Mouse (Mus musculus) hindbrain, embryonic 10.5 days (tissue): ENCODE measurements around the gene Rbms2. TPM values are rescaled to one million over a fixed set of nuclear protein-coding genes. Genes with fewer than 3 reads are reported as not detected.
"Not testable (repeated sequence)": the region's sequence is repeated elsewhere in the genome, so short reads cannot be mapped to it uniquely, and the experiment has no call there.

ENCODE experiments used
- DNase-seq: peaks from one replicate; pipeline ENCODE4 v3.0.0-alpha.2; 2017; ENCODE audit warnings: low spot score
- H3K27ac ChIP-seq: fragments of 300-500 bp; sonication (generic); 2 replicates; pipeline ENCODE4 v1.5.1; 2016; ENCODE audit warnings: mild to moderate bottlenecking, moderate library complexity
- H3K27me3 ChIP-seq: fragments of 300-500 bp; sonication (generic); 2 replicates; pipeline ENCODE4 v1.6.1; 2016; ENCODE audit warnings: mild to moderate bottlenecking; ENCODE audit not compliant: poor library complexity, insufficient read depth, severe bottlenecking
- H3K36me3 ChIP-seq: fragments of 300-500 bp; sonication (generic); 2 replicates; pipeline ENCODE4 v1.6.1; 2016; ENCODE audit warnings: mild to moderate bottlenecking, moderate library complexity
- H3K4me1 ChIP-seq: fragments of 300-500 bp; sonication (generic); replicated peaks from 2 replicates; pipeline ENCODE4 v1.6.1; 2016; ENCODE audit warnings: mild to moderate bottlenecking
- H3K4me3 ChIP-seq: fragments of 300-500 bp; sonication (generic); 2 replicates; pipeline ENCODE4 v1.5.1; 2016; ENCODE audit warnings: mild to moderate bottlenecking, moderate library complexity
- H3K9me3 ChIP-seq: fragments of 300-500 bp; sonication (generic); 2 replicates; pipeline ENCODE4 v1.6.1; 2016; ENCODE audit warnings: mild to moderate bottlenecking, moderate library complexity
- WGBS: fragments of 180-500 bp; shearing (Covaris S2); methylation state at CpG from one replicate; pipeline ENCODE4 v1.1.7; 2016; 5-methylcytosine and 5-hydroxymethylcytosine counted together
- polyA plus RNA-seq: library from polyadenylated mRNA; unstranded; fragments of >200 nt; fragmentation: Nextera tagmentation; extraction: Ambion mirVana; gene quantifications from 2 replicates; pipeline ENCODE4 v1.2.1, GENCODE M21; 2016

Gene Rbms2
- polyA plus RNA-seq, 1 experiment from 2014 or later = 25.7 TPM

DNA sequence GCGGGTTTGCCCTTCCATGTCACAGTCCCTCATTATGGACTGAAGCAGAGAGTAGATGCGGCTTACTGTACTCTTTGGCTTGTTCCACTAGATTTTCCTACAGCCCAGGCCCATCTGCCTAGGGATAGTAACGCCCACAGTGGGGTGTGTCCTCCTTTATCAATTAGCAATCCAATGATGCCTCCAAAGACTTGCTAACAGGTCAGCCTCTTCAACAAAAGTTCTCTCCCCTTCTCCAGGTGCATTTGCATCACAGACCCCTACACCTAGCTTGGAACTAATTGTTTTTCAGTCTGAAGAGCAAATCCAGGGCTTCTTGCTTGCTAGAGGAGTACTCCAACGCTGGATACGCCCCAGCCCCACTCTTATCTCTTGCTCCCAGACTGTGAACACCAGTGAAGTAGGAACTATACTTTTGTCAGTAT is 7.1 kb upstream of the Rbms2 start:
- Histone ChIP-seq H3K9me3 (no peaks in the 10 kb centered on the region), H3K4me3 (no peak overlapping the region), H3K27me3 (no peaks in the 10 kb centered on the region), H3K27ac (no peak overlapping the region), H3K4me1 (no peaks in the 10 kb centered on the region), H3K36me3 (no peaks in the 10 kb centered on the region)
- no peak for DNase-seq
- WGBS = 72% methylated on average over 5 of the region's 5 CpGs

DNA sequence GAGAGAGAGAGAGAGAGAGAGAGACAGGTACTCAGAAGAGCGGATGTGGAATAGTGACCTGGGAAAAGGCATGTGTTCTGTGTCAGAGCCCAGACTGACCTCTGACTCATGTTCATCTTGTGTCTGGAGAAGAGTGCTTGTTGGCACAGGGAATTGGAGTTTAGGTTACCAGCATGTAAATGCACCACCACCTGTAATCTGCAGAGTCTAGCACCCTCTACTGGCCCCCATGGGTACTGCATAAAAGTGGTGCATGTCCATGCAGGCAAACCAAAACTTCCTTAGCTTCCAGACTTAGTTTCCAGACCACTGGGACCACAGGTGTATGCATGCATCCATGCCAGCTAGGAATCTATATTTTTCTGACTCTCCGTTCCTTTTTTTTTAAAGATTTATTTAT is 5.9 kb upstream of the Rbms2 start:
- Histone ChIP-seq H3K4me1 (no peaks in the 10 kb centered on the region), H3K36me3 (no peaks in the 10 kb centered on the region), H3K4me3 (no peak overlapping the region), H3K27ac (no peak overlapping the region), H3K9me3 (no peaks in the 10 kb centered on the region), H3K27me3 (no peaks in the 10 kb centered on the region)
- DNase-seq = peak; percentile 88
- WGBS = 47% methylated on average over 2 of the region's 2 CpGs

DNA sequence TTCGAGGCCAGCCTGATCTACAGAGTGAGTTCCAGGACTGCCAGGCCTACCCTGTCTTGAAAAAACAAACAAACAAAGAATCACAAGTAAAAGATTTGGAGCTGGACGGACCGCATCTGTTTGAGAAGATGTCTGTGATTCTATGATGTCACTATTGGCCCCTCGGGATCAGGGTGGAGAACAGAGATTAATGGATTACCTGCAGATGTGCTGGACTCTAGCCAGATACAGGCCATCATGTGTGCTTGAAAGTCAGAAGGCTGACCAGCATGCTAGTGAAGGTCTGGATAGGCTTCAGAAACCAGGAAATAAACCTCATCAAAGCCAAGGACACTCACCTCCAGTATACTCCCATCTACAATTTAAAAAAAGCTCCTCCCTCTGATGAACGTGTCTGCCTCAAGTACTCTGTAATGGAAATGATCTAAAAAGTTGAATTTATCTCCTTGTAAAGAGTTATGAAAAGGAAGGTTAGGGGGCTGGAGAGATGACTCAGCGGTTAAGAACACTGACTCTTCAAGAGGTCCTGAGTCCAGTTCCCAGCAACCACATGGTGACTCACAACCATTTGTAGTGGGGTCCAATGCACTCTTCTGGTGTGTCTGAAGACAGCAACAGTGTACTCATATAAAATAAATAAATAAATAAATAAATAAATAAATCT is 5.3 kb upstream of the Rbms2 start:
- Histone ChIP-seq H3K4me1 (no peaks in the 10 kb centered on the region), H3K9me3 (no peaks in the 10 kb centered on the region), H3K27ac (no peak overlapping the region), H3K27me3 (no peaks in the 10 kb centered on the region), H3K36me3 (no peaks in the 10 kb centered on the region), H3K4me3 (no peak overlapping the region)
- 84% methylated on average over 6 of the region's 6 CpGs for WGBS
- DNase-seq = no peak

DNA sequence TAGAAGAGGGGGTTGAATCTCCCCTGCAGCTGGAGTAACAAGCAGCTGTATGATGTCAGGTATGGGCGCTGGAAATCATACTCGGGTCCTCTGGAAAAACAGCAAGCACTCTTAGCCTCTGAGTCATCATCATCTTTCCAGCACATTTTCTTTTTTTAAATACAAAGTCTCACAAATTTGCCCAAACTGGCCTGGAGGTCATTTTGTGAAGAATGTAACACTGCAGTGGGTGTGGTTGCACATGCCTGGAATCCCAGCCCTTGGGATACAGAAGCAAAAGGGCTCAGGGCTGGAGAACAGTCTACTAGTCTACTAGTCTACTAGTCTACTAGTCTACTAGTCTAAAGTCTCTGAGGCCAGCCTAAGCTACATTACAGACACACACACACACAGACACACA is 4.2 kb upstream of the Rbms2 start:
- H3K27ac ChIP-seq = no peak overlapping the region
- no peaks in the 10 kb centered on the region for H3K36me3 ChIP-seq
- H3K9me3 ChIP-seq = no peaks in the 10 kb centered on the region
- H3K4me1 ChIP-seq = peaks cover 7% of the 10 kb centered on the region
- WGBS = 91% methylated on average over 2 of the region's 2 CpGs
- no peak overlapping the region for H3K4me3 ChIP-seq
- H3K27me3 ChIP-seq = no peaks in the 10 kb centered on the region
- DNase-seq = no peak

DNA sequence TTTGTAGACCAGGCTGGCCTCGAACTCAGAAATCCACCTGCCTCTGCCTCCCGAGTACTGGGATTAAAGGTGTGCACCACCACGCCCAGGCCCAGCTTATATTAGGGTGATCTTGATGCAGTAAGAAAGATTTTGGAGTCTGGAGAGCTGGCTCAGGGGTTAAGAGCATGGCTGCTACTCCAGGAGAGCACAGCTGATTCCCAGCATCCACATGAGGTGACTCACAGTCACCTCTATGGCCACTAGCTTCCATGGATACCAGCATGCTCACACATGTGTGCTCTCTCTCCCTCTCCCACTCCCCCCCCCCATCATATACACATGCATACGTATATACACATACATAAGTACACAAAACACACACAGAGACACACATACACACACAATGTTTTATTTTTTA is 2.8 kb downstream of the Rbms2 start:
- Histone ChIP-seq H3K9me3 (no peaks in the 10 kb centered on the region), H3K4me1 (peaks cover 33% of the 10 kb centered on the region), H3K36me3 (no peaks in the 10 kb centered on the region), H3K27me3 (no peaks in the 10 kb centered on the region), H3K4me3 (no peak overlapping the region), H3K27ac (no peak overlapping the region)
- no peak for DNase-seq
- 88% methylated on average over 4 of the region's 4 CpGs for WGBS

DNA sequence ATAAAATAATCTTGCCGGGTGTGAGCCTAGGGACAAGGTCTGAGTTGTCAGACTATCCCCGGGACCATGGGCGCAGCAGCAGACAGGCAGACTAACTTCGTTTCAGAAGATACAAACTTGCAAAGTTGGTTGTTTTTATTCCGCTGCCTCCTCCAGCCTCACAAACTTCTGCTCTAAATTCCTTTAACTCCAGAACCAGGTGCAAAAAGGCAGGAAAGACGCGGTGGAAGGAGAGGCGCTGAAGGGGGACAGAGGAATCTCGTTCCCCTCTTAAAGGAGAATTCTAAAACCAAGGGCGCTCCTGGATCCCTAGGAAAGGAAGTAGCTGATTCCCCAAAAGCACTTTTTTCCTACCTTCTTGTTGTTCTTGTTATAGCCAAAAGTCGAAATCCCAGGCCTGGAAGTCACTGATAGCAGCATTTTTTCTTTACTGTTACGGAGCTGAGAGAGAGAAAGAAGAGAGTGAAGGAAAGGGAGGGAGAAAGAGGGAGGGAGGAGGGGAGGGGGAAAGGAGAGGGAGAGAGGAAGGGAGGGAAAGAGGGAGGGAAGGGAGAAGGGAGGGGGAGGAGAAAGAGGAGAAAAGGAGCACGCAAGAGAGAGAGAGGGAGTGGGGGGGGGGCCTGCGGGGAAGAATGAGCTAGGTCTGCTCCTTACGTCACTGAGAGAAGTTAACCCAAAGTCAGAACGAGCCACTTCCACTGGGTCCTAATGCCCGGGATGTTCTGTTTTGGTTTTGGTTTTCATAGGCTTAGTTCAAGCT is 3.9 kb downstream of the Rbms2 start:
- Histone ChIP-seq H3K4me1 (peaks cover 33% of the 10 kb centered on the region), H3K36me3 (no peaks in the 10 kb centered on the region), H3K27me3 (no peaks in the 10 kb centered on the region), H3K9me3 (no peaks in the 10 kb centered on the region), H3K4me3 (peak overlapping the region; percentile 69), H3K27ac (peak overlapping the region; percentile 90)
- under 1% methylated on average over 17 of the region's 17 CpGs for WGBS
- DNase-seq = peak; percentile 82

DNA sequence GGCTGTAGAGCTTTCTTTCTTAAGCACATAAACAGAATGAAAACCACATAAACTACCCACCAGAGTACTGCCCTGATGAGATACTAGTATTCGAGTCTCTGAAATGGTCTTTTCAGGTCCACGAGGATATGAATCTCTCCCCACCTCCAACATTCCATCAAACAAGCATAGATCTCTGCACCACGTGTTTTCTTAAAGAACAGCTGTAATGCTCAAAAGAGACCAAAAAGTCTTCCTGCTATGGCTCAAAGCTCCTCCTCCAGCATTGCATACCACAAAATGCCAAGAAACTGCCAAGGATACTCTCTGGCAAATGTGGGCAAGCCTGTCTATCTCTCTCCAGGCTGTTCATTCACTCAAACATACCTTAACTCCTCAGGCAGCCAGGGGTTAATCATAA is 4.8 kb downstream of the Rbms2 start:
- H3K36me3 ChIP-seq = 0 out of 2 replicates have a peak, but pooled peaks cover 4% of the 10 kb centered on the region
- no peaks in the 10 kb centered on the region for H3K9me3 ChIP-seq
- H3K27me3 ChIP-seq = no peaks in the 10 kb centered on the region
- H3K4me1 ChIP-seq = peaks cover 33% of the 10 kb centered on the region
- DNase-seq = no peak
- H3K27ac ChIP-seq = peak overlapping the region; percentile 90
- WGBS = 24% methylated on average over 3 of the region's 3 CpGs
- H3K4me3 ChIP-seq = peak overlapping the region; percentile 69

DNA sequence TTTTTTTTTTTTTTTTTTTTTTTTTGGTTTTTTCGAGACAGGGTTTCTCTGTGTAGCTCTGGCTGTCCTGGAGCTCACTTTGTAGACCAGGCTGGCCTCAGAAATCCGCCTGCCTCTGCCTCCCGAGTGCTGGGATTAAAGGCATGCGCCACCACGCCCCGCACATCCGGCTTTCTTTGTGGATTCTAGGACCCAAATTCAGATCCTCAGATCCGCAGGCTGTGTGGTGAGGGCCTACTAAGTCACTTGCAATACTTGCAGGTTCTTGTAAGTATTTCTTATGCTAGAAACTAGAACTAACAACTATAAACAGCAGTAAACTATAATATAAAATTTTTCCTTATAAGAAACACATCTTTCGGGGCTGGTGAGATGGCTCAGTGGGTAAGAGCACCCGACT is 8.7 kb downstream of the Rbms2 start:
- not testable (repeated sequence) for H3K9me3 ChIP-seq

DNA sequence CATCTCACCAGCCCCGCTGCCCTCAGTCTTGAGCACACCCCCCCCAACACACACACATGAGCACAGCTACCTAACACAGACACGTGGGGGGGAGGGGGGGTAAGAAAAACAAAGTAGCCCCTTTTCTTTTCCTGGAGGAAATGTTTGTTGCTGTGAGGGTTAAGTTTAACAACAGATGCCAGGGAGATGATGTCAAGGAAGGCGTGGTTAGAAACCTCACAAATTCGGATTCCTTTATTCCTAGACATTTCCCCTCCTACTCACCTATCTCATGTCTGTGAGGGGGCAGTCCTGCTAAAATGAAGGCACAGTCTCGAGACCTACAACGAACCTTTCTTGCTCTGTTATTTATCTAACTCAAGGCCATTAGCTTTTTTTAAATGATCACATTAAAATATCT is 13.0 kb downstream of the Rbms2 start:
- no peak for DNase-seq
- no peak overlapping the region for H3K4me3 ChIP-seq
- H3K27ac ChIP-seq = no peak overlapping the region
- H3K4me1 ChIP-seq = no peaks in the 10 kb centered on the region
- H3K27me3 ChIP-seq = no peaks in the 10 kb centered on the region
- WGBS = 65% methylated on average over 6 of the region's 6 CpGs
- peaks cover 13% of the 10 kb centered on the region; the same call in 1 of the 2 replicates for H3K36me3 ChIP-seq
- no peaks in the 10 kb centered on the region for H3K9me3 ChIP-seq

More for the DNA sequence above, 8.7 kb downstream of the Rbms2 start:
- H3K27me3 ChIP-seq, H3K27ac ChIP-seq, DNase-seq, H3K36me3 ChIP-seq, H3K4me3 ChIP-seq: not testable (repeated sequence)
- peaks cover 26% of the 10 kb centered on the region for H3K4me1 ChIP-seq
- 94% methylated on average over 10 of the region's 10 CpGs for WGBS

DNA sequence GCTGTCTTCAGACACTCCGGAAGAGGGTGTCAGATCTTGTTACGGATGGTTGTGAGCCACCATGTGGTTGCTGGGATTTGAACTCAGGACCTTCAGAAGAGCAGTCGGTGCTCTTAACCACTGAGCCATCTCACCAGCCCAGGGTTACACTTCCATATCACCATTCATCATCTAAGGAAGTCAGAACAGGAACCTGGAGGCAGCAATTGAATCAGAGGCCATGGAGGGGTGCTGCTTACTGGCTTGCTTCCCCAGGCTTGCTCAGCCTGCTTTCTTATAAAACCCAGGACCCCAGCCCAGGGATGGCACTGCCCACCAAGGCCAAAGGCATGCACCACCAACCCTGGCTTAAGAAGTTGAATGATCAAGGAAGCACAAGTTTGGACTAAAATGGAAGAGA is 14.4 kb downstream of the Rbms2 start:
- DNase-seq, H3K27ac ChIP-seq, H3K27me3 ChIP-seq, H3K9me3 ChIP-seq, H3K4me1 ChIP-seq, H3K4me3 ChIP-seq: not testable (repeated sequence)
- WGBS = 95% methylated on average over 3 of the region's 3 CpGs
- H3K36me3 ChIP-seq = peaks cover 12% of the 10 kb centered on the region; the same call in 1 of the 2 replicates

DNA sequence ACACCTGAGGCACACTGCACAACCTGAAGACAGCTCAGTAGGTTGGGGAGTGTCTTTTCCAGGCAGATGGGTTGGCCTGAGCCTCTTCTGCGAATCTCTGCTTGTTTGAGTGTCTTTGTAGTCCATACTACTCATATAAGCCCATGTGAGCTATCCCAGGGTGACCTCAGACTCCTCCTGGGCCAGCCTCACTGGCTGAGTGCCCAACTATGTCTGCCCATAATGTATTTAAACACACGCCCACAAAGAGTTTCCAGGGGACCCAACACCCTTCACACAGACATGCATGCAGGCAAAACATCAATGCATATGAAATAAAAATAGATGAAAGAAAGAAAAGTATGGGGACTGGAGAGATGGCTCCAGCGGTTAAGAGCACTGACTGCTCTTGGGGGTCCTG is 26.1 kb downstream of the Rbms2 start:
- Histone ChIP-seq H3K4me3 (no peak overlapping the region), H3K4me1 (peaks cover 9% of the 10 kb centered on the region; the same call in 1 of the 2 replicates), H3K27ac (no peak overlapping the region), H3K36me3 (peaks cover 13% of the 10 kb centered on the region), H3K9me3 (no peaks in the 10 kb centered on the region), H3K27me3 (no peaks in the 10 kb centered on the region)
- DNase-seq = no peak
- 88% methylated on average over 3 of the region's 3 CpGs for WGBS

DNA sequence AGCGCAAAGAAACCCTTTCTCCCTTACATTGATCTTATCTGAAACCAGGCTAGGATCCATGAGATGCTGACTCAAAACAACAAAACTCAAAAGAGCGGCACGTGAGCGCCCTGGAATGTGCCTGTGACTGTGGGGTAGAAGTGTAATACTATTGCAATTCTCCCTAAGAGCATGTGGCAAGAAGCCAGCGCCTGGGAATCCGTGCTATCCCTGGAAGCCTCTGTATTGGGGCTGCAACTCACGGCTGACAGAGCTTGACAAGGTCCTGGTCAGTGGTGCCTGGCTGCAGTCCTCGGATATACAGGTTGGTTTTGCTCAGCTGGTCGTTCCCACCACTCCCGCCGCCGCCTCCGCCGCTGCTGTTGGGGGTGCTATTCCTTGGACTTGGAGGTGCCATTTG is 29.2 kb downstream of the Rbms2 start:
- DNase-seq = no peak
- H3K36me3 ChIP-seq = peaks cover 20% of the 10 kb centered on the region
- WGBS = 89% methylated on average over 14 of the region's 14 CpGs
- H3K4me1 ChIP-seq = peaks cover 9% of the 10 kb centered on the region; the same call in 1 of the 2 replicates
- H3K27ac ChIP-seq = no peak overlapping the region
- no peaks in the 10 kb centered on the region for H3K9me3 ChIP-seq
- H3K27me3 ChIP-seq = no peaks in the 10 kb centered on the region
- no peak overlapping the region for H3K4me3 ChIP-seq

DNA sequence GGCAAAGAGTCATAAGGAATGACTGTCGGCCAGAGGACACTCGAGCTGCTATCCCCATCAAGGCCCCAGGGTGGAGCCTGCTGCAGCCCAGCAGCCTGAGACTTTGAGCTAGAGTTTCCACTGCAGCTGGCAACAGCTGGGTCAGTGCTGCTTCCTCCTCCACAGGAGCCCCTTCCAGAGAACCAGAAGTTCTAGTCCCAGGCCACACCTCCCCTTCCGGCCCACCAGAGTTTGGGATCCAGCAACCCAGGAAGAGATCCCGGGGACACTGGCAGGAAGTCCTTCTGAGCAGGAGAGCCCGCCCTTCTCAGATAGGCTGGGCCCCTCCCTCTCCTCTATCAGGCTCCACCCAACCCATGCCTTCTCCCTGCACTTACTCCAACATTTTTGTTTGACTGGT is 30.5 kb downstream of the Rbms2 start:
- peaks cover 9% of the 10 kb centered on the region; the same call in 1 of the 2 replicates for H3K4me1 ChIP-seq
- H3K9me3 ChIP-seq = no peaks in the 10 kb centered on the region
- WGBS = 3% methylated on average over 5 of the region's 5 CpGs
- H3K36me3 ChIP-seq = peaks cover 32% of the 10 kb centered on the region
- DNase-seq = peak; percentile 64
- H3K4me3 ChIP-seq = peak overlapping the region; percentile 19; the same call in 1 of the 2 replicates
- no peaks in the 10 kb centered on the region for H3K27me3 ChIP-seq
- H3K27ac ChIP-seq = peak overlapping the region; percentile 74
